In genomic region chr13:103423417-103423816, GRCm38 (mm10) we compare ENCODE assay signal across 15 mouse cellular contexts.
DNase-seq lines count a peak whose midpoint lies in the region; ATAC-seq lines count a peak whose summit lies in the region.
"Had no signal": no experiment of that assay in that cellular context is flagged by ENCODE, and none has a peak within 500 bp of the region (broad histone marks: within the 10 kb centered on the region; RNA-seq: fewer than 3 reads in every experiment).

No protein-coding gene starts in this region.

- DNase-seq in lung, postnatal 36 days: peak; percentile 3
- no peak for DNase-seq in lung, postnatal 10 days
- peak; percentile 16 to 22 for DNase-seq in gastrocnemius, postnatal 36 days
- DNase-seq in thymus, postnatal 25 days: no peak
- no peak for DNase-seq in spleen, postnatal 10 days (ENCODE audit: low spot score in 2 of 2)
- DNase-seq: cerebellum, adult 8-10 months; kidney, adult 9 months had no signal

- H3K4me2 ChIP-seq in forebrain, embryonic 13.5 days: no peak overlapping the region
- no peak overlapping the region for H3K4me2 ChIP-seq in forebrain, embryonic 12.5 days
- H3K4me2 ChIP-seq: heart, embryonic 15.5 days; lung, embryonic 15.5 days; neural tube, embryonic 15.5 days had no signal

- no peaks in the 10 kb centered on the region for H3K9me3 ChIP-seq in forebrain, embryonic 13.5 days (replicated peaks)
- H3K9me3 ChIP-seq in forebrain, embryonic 12.5 days: no peaks in the 10 kb centered on the region
- H3K9me3 ChIP-seq: G1E; heart, embryonic 15.5 days; lung, embryonic 15.5 days; neural tube, embryonic 15.5 days had no signal

- no peaks in the 10 kb centered on the region for H3K36me3 ChIP-seq in forebrain, embryonic 13.5 days (ENCODE audit: poor library complexity, severe bottlenecking)
- no peaks in the 10 kb centered on the region for H3K36me3 ChIP-seq in forebrain, embryonic 12.5 days (replicated peaks)
- H3K36me3 ChIP-seq: G1E; heart, embryonic 15.5 days; lung, embryonic 15.5 days; neural tube, embryonic 15.5 days had no signal

- no peak overlapping the region for H3K27ac ChIP-seq in forebrain, embryonic 13.5 days
- H3K27ac ChIP-seq in forebrain, embryonic 12.5 days: no peak overlapping the region
- H3K27ac ChIP-seq: heart, embryonic 15.5 days; left cerebral cortex, adult 2 months; lung, embryonic 15.5 days; neural tube, embryonic 15.5 days had no signal

- no peak overlapping the region for H3K4me3 ChIP-seq in forebrain, embryonic 13.5 days
- H3K4me3 ChIP-seq in forebrain, embryonic 12.5 days (replicated peaks): no peak overlapping the region
- H3K4me3 ChIP-seq: heart, embryonic 15.5 days; left cerebral cortex, adult 2 months; lung, embryonic 15.5 days; megakaryocyte, embryonic 14.5 days; neural tube, embryonic 15.5 days had no signal

- WGBS in forebrain, embryonic 13.5 days: 83% methylated on average over 8 of the region's 8 CpGs
- WGBS in forebrain, embryonic 12.5 days: 90% methylated on average over 8 of the region's 8 CpGs

- no peaks in the 10 kb centered on the region for H3K4me1 ChIP-seq in forebrain, embryonic 13.5 days
- no peaks in the 10 kb centered on the region for H3K4me1 ChIP-seq in forebrain, embryonic 12.5 days
- H3K4me1 ChIP-seq: heart, embryonic 15.5 days; lung, embryonic 15.5 days; megakaryocyte, embryonic 14.5 days; neural tube, embryonic 15.5 days had no signal

- intact Hi-C loops in gastrocnemius, postnatal 36 days (cut with DNase I): no loop called here

- no peak overlapping the region for H3K9ac ChIP-seq in forebrain, embryonic 13.5 days
- no peak overlapping the region for H3K9ac ChIP-seq in forebrain, embryonic 12.5 days
- H3K9ac ChIP-seq: heart, embryonic 15.5 days; lung, embryonic 15.5 days; neural tube, embryonic 15.5 days had no signal

- no peaks in the 10 kb centered on the region for H3K27me3 ChIP-seq in forebrain, embryonic 13.5 days
- no peaks in the 10 kb centered on the region for H3K27me3 ChIP-seq in forebrain, embryonic 12.5 days
- H3K27me3 ChIP-seq: heart, embryonic 15.5 days; lung, embryonic 15.5 days; neural tube, embryonic 15.5 days had no signal

- ATAC-seq in forebrain, embryonic 13.5 days: peak; percentile 58; the same call in 1 of the 2 replicates
- no peak for ATAC-seq in forebrain, embryonic 12.5 days (ENCODE audit: low FRiP score)

Comparison
In these comparisons a context has a peak if more than half of its experiments do, and no peak if none do; other contexts are left out.
1. DNase-seq: peak in lung, postnatal 36 days (single experiment) and gastrocnemius, postnatal 36 days (2 of 2); none in lung, postnatal 10 days (single experiment), thymus, postnatal 25 days (single experiment) and spleen, postnatal 10 days (0 of 2).